15 mouse cellular contexts compared by ENCODE assay signal in the genomic region with DNA sequence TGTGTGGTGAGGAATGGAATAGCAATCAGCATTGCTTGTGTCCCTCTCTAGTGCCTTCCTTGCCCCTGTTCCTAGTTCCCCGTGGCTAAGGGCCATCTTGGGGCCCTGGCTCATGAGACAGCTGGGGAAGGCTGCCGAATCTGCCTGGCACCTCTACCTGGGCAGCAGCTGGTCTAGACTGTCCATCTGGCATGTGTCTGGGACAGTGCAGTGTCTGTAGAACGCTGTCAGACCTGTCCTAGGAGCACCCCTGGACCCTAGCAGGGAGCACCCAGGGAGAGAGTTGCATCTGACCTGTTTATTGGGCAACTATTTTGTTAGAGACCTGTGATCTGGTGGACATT. TPM values are rescaled to one million over a fixed set of nuclear protein-coding genes. Genes with fewer than 3 reads are reported as not detected.
A peak's percentile ranks its signal among the peaks of the same experiment; 100 is the strongest.
DNase-seq lines count a peak whose midpoint lies in the region; ATAC-seq and TF ChIP-seq lines count a peak whose summit lies in the region.
"Had no signal": no experiment of that assay in that cellular context is flagged by ENCODE, and none has a peak within 500 bp of the region (broad histone marks: within the 10 kb centered on the region; RNA-seq: fewer than 3 reads in every experiment).

No protein-coding gene starts in this region.

- no peak overlapping the region for H3K9ac ChIP-seq in forebrain, embryonic 15.5 days (replicated peaks)
- H3K9ac ChIP-seq in hindbrain, embryonic 15.5 days, result no peak overlapping the region
- no peak overlapping the region for H3K9ac ChIP-seq in neural tube, embryonic 12.5 days
- H3K9ac ChIP-seq: embryonic facial prominence, embryonic 15.5 days; intestine, embryonic 15.5 days; liver, embryonic 12.5 days had no signal

- no peak for DNase-seq in layer of hippocampus, adult 2 months (ENCODE audit: low spot score in 2 of 2)
- DNase-seq in layer of hippocampus, adult 11-12 months (ENCODE audit: low spot score), result no peak
- DNase-seq in frontal cortex, postnatal 10 days (ENCODE audit: low spot score in 2 of 2), result no peak
- no peak for DNase-seq in heart, postnatal 25 days (ENCODE audit: low spot score)
- DNase-seq: adrenal gland, adult 8-10 months; cerebellum, adult 2 months; kidney, postnatal 14 days; lung, postnatal 10 days had no signal

- no peaks in the 10 kb centered on the region for H3K36me3 ChIP-seq in forebrain, embryonic 15.5 days
- H3K36me3 ChIP-seq in hindbrain, embryonic 15.5 days, result no peaks in the 10 kb centered on the region
- no peaks in the 10 kb centered on the region for H3K36me3 ChIP-seq in neural tube, embryonic 12.5 days
- H3K36me3 ChIP-seq: embryonic facial prominence, embryonic 15.5 days; intestine, embryonic 15.5 days; liver, embryonic 12.5 days had no signal

- ATAC-seq in forebrain, embryonic 15.5 days (replicated peaks), result 0 out of 2 replicates have a peak, but pooled peaks have one; percentile 26
- peak; percentile 27; the same call in 1 of the 2 replicates for ATAC-seq in hindbrain, embryonic 15.5 days (ENCODE audit: low FRiP score, low read depth)
- peak; percentile 66; the same call in 1 of the 2 replicates for ATAC-seq in neural tube, embryonic 12.5 days (ENCODE audit: low FRiP score, low read depth)
- ATAC-seq: intestine, embryonic 15.5 days; liver, embryonic 12.5 days had no signal

- no peak overlapping the region for H3K4me2 ChIP-seq in forebrain, embryonic 15.5 days (replicated peaks)
- no peak overlapping the region for H3K4me2 ChIP-seq in hindbrain, embryonic 15.5 days
- H3K4me2 ChIP-seq in neural tube, embryonic 12.5 days (replicated peaks), result peak overlapping the region; percentile 24; the same call in 1 of the 2 replicates
- H3K4me2 ChIP-seq: embryonic facial prominence, embryonic 15.5 days; intestine, embryonic 15.5 days; liver, embryonic 12.5 days had no signal

- H3K4me3 ChIP-seq in layer of hippocampus, adult 2 months, result no peak overlapping the region
- H3K4me3 ChIP-seq in forebrain, embryonic 15.5 days, result no peak overlapping the region
- no peak overlapping the region for H3K4me3 ChIP-seq in hindbrain, embryonic 15.5 days
- H3K4me3 ChIP-seq in neural tube, embryonic 12.5 days, result no peak overlapping the region
- H3K4me3 ChIP-seq: embryonic facial prominence, embryonic 15.5 days; intestine, embryonic 15.5 days; liver, embryonic 12.5 days had no signal

- intact Hi-C loops in heart, postnatal 25 days (cut with DNase I), result no loop called here

- 53% methylated on average over 3 of the region's 3 CpGs for WGBS in forebrain, embryonic 15.5 days
- WGBS in hindbrain, embryonic 15.5 days, result 59% methylated on average over 3 of the region's 3 CpGs
- WGBS in neural tube, embryonic 12.5 days, result 53% methylated on average over 3 of the region's 3 CpGs

- H3K9me3 ChIP-seq in forebrain, embryonic 15.5 days, result no peaks in the 10 kb centered on the region
- no peaks in the 10 kb centered on the region for H3K9me3 ChIP-seq in hindbrain, embryonic 15.5 days
- H3K9me3 ChIP-seq in neural tube, embryonic 12.5 days, result no peaks in the 10 kb centered on the region
- H3K9me3 ChIP-seq: embryonic facial prominence, embryonic 15.5 days; intestine, embryonic 15.5 days; liver, embryonic 12.5 days had no signal

- peaks cover 6% of the 10 kb centered on the region; the same call in 1 of the 2 replicates for H3K4me1 ChIP-seq in forebrain, embryonic 15.5 days
- peaks cover 16% of the 10 kb centered on the region for H3K4me1 ChIP-seq in hindbrain, embryonic 15.5 days (replicated peaks)
- peaks cover 9% of the 10 kb centered on the region for H3K4me1 ChIP-seq in neural tube, embryonic 12.5 days
- H3K4me1 ChIP-seq: embryonic facial prominence, embryonic 15.5 days; intestine, embryonic 15.5 days; liver, embryonic 12.5 days had no signal

- TF ChIP-seq CTCF in layer of hippocampus, adult 2 months (conservative IDR thresholded peaks at IDR 0.05), result no peak

- no peaks in the 10 kb centered on the region for H3K27me3 ChIP-seq in forebrain, embryonic 15.5 days
- H3K27me3 ChIP-seq in hindbrain, embryonic 15.5 days, result no peaks in the 10 kb centered on the region
- H3K27me3 ChIP-seq in neural tube, embryonic 12.5 days (replicated peaks), result no peaks in the 10 kb centered on the region
- H3K27me3 ChIP-seq: embryonic facial prominence, embryonic 15.5 days; intestine, embryonic 15.5 days; liver, embryonic 12.5 days had no signal

- peak overlapping the region; percentile 70 for H3K27ac ChIP-seq in layer of hippocampus, adult 2 months
- H3K27ac ChIP-seq in forebrain, embryonic 15.5 days (replicated peaks), result peak overlapping the region; percentile 43
- peak overlapping the region; percentile 71 for H3K27ac ChIP-seq in hindbrain, embryonic 15.5 days (replicated peaks)
- H3K27ac ChIP-seq in neural tube, embryonic 12.5 days, result peak overlapping the region; percentile 63
- H3K27ac ChIP-seq: embryonic facial prominence, embryonic 15.5 days; intestine, embryonic 15.5 days; liver, embryonic 12.5 days had no signal

RNA-seq across cellular contexts. Expression of gene Lrrn2, which starts 48.8 kb away (rescaled TPM):
- total RNA-seq in layer of hippocampus, adult 2 months (2021), result 100 to 1,000 TPM; 218 to 236 TPM
- 47.8 and 50.3 TPM in 2 replicates for polyA plus RNA-seq in forebrain, embryonic 15.5 days (2015; fragmentation: Nextera tagmentation; extraction: Ambion mirVana)
- polyA plus RNA-seq in hindbrain, embryonic 15.5 days (2015; fragmentation: Nextera tagmentation; extraction: Ambion mirVana), result 49.3 and 58.4 TPM in 2 replicates
- 18.3 and 19.7 TPM in 2 replicates for polyA plus RNA-seq in neural tube, embryonic 12.5 days (2016; fragmentation: Nextera tagmentation; extraction: Ambion mirVana)
- 1 to 10 TPM; 3.2 to 3.3 TPM for total RNA-seq in heart, postnatal 25 days (2021)
- total RNA-seq: granulocyte monocyte progenitor cell, adult 5-6 weeks had no signal
